Mouse (Mus musculus): ENCODE results near the gene Bbx. TPM values are rescaled to one million over a fixed set of nuclear protein-coding genes. Genes with fewer than 3 reads are reported as not detected.

The Bbx gene
- polyA plus RNA-seq, 1 experiment from 2014 or later = 28.5 TPM

- Histone ChIP-seq H3K27ac (replicated peaks; ENCODE audit: low read depth, low read length) (no peak overlapping the region), H3K27me3 (replicated peaks; ENCODE audit: control insufficient read depth, insufficient read depth, low read length) (no peaks in the 10 kb centered on the region), H3K4me3 (ENCODE audit: low read depth, low read length) (no peak overlapping the region), H3K9ac (ENCODE audit: low read depth, low read length) (no peak overlapping the region), H3K9me3 (ENCODE audit: control insufficient read depth, low read length) (no peaks in the 10 kb centered on the region), H3K4me2 (ENCODE audit: low read depth, low read length) (no peak overlapping the region), H3K4me1 (ENCODE audit: control insufficient read depth, insufficient read depth, low read length) (no peaks in the 10 kb centered on the region), H3K36me3 (ENCODE audit: control insufficient read depth, insufficient read depth, low read length) (peaks cover 31% of the 10 kb centered on the region)
- ATAC-seq (ENCODE audit: low read depth) (no peak), DNase-seq (ENCODE audit: low spot score) (no peak)
- WGBS = 94% methylated on average over 15 of the region's 15 CpGs
Measured at GRCm38 (mm10) chr16:50200214-50200613, 232.0 kb downstream of the Bbx start.

GRCm38 (mm10) chr16:50196118-50196517 is 236.1 kb downstream of the Bbx start:
- DNase-seq (ENCODE audit: low spot score) (peak; percentile 36), ATAC-seq (ENCODE audit: low read depth) (0 out of 2 replicates have a peak, but pooled peaks have one; percentile 63)
- H3K27ac ChIP-seq (replicated peaks; ENCODE audit: low read depth, low read length) = no peak overlapping the region
- H3K4me1 ChIP-seq (ENCODE audit: control insufficient read depth, insufficient read depth, low read length) = no peaks in the 10 kb centered on the region
- H3K36me3 ChIP-seq (ENCODE audit: control insufficient read depth, insufficient read depth, low read length) = peaks cover 36% of the 10 kb centered on the region
- no peak overlapping the region for H3K4me3 ChIP-seq (ENCODE audit: low read depth, low read length)
- no peaks in the 10 kb centered on the region for H3K9me3 ChIP-seq (ENCODE audit: control insufficient read depth, low read length)
- WGBS = 71% methylated on average over 4 of the region's 4 CpGs
- no peaks in the 10 kb centered on the region for H3K27me3 ChIP-seq (replicated peaks; ENCODE audit: control insufficient read depth, insufficient read depth, low read length)
- H3K9ac ChIP-seq (ENCODE audit: low read depth, low read length) = no peak overlapping the region
- no peak overlapping the region for H3K4me2 ChIP-seq (ENCODE audit: low read depth, low read length)

GRCm38 (mm10) chr16:50192626-50193025 is 239.6 kb downstream of the Bbx start:
- no peaks in the 10 kb centered on the region for H3K4me1 ChIP-seq (ENCODE audit: control insufficient read depth, insufficient read depth, low read length)
- no peak overlapping the region for H3K4me2 ChIP-seq (ENCODE audit: low read depth, low read length)
- DNase-seq (ENCODE audit: low spot score) (no peak), ATAC-seq (ENCODE audit: low read depth) (no peak)
- peaks cover 11% of the 10 kb centered on the region; the same call in 1 of the 2 replicates for H3K36me3 ChIP-seq (ENCODE audit: control insufficient read depth, insufficient read depth, low read length)
- H3K27ac ChIP-seq (replicated peaks; ENCODE audit: low read depth, low read length) = no peak overlapping the region
- H3K9ac ChIP-seq (ENCODE audit: low read depth, low read length) = no peak overlapping the region
- WGBS = 91% methylated on average over 1 of the region's 1 CpGs
- no peak overlapping the region for H3K4me3 ChIP-seq (ENCODE audit: low read depth, low read length)
- no peaks in the 10 kb centered on the region for H3K27me3 ChIP-seq (replicated peaks; ENCODE audit: control insufficient read depth, insufficient read depth, low read length)
- no peaks in the 10 kb centered on the region for H3K9me3 ChIP-seq (ENCODE audit: control insufficient read depth, low read length)

GRCm38 (mm10) chr16:50189108-50189507 is 243.1 kb downstream of the Bbx start:
- DNase-seq (ENCODE audit: low spot score) (peak; percentile 82), ATAC-seq (ENCODE audit: low read depth) (peak; percentile 84)
- Histone ChIP-seq H3K4me1 (ENCODE audit: control insufficient read depth, insufficient read depth, low read length) (peaks cover 6% of the 10 kb centered on the region; the same call in 1 of the 2 replicates), H3K27me3 (replicated peaks; ENCODE audit: control insufficient read depth, insufficient read depth, low read length) (no peaks in the 10 kb centered on the region), H3K9ac (ENCODE audit: low read depth, low read length) (no peak overlapping the region), H3K4me2 (ENCODE audit: low read depth, low read length) (no peak overlapping the region), H3K4me3 (ENCODE audit: low read depth, low read length) (no peak overlapping the region), H3K36me3 (ENCODE audit: control insufficient read depth, insufficient read depth, low read length) (peaks cover 10% of the 10 kb centered on the region; the same call in 1 of the 2 replicates), H3K27ac (replicated peaks; ENCODE audit: low read depth, low read length) (no peak overlapping the region), H3K9me3 (ENCODE audit: control insufficient read depth, low read length) (no peaks in the 10 kb centered on the region)
- WGBS = 8% methylated on average over 6 of the region's 6 CpGs

GRCm38 (mm10) chr16:50186604-50187003 is 245.6 kb downstream of the Bbx start:
- no peaks in the 10 kb centered on the region for H3K27me3 ChIP-seq (replicated peaks; ENCODE audit: control insufficient read depth, insufficient read depth, low read length)
- no peaks in the 10 kb centered on the region for H3K9me3 ChIP-seq (ENCODE audit: control insufficient read depth, low read length)
- no peak overlapping the region for H3K27ac ChIP-seq (replicated peaks; ENCODE audit: low read depth, low read length)
- no peaks in the 10 kb centered on the region for H3K36me3 ChIP-seq (ENCODE audit: control insufficient read depth, insufficient read depth, low read length)
- WGBS = 76% methylated on average over 6 of the region's 6 CpGs
- ATAC-seq (ENCODE audit: low read depth) (no peak), DNase-seq (ENCODE audit: low spot score) (no peak)
- H3K4me1 ChIP-seq (ENCODE audit: control insufficient read depth, insufficient read depth, low read length) = peaks cover 6% of the 10 kb centered on the region; the same call in 1 of the 2 replicates
- no peak overlapping the region for H3K4me3 ChIP-seq (ENCODE audit: low read depth, low read length)
- H3K9ac ChIP-seq (ENCODE audit: low read depth, low read length) = no peak overlapping the region
- H3K4me2 ChIP-seq (ENCODE audit: low read depth, low read length) = no peak overlapping the region

- DNase-seq (ENCODE audit: low spot score) = peak; percentile 85
- 15% methylated on average over 5 of the region's 5 CpGs for WGBS
- no peak overlapping the region for H3K27ac ChIP-seq (replicated peaks; ENCODE audit: low read depth, low read length)
- H3K9me3 ChIP-seq (ENCODE audit: control insufficient read depth, low read length) = no peaks in the 10 kb centered on the region
- H3K4me1 ChIP-seq (ENCODE audit: control insufficient read depth, insufficient read depth, low read length) = peaks cover 6% of the 10 kb centered on the region; the same call in 1 of the 2 replicates
- H3K27me3 ChIP-seq (replicated peaks; ENCODE audit: control insufficient read depth, insufficient read depth, low read length) = no peaks in the 10 kb centered on the region
- ATAC-seq (ENCODE audit: low read depth) = peak; percentile 83
- H3K9ac ChIP-seq (ENCODE audit: low read depth, low read length) = no peak overlapping the region
- no peak overlapping the region for H3K4me3 ChIP-seq (ENCODE audit: low read depth, low read length)
- no peak overlapping the region for H3K4me2 ChIP-seq (ENCODE audit: low read depth, low read length)
- H3K36me3 ChIP-seq (ENCODE audit: control insufficient read depth, insufficient read depth, low read length) = no peaks in the 10 kb centered on the region
Measured at GRCm38 (mm10) chr16:50185041-50185440, 247.1 kb downstream of the Bbx start.

GRCm38 (mm10) chr16:50182988-50183387 is 249.2 kb downstream of the Bbx start:
- Histone ChIP-seq H3K4me1 (ENCODE audit: control insufficient read depth, insufficient read depth, low read length) (peaks cover 6% of the 10 kb centered on the region; the same call in 1 of the 2 replicates), H3K4me3 (ENCODE audit: low read depth, low read length) (no peak overlapping the region), H3K27me3 (replicated peaks; ENCODE audit: control insufficient read depth, insufficient read depth, low read length) (no peaks in the 10 kb centered on the region), H3K4me2 (ENCODE audit: low read depth, low read length) (no peak overlapping the region), H3K9me3 (ENCODE audit: control insufficient read depth, low read length) (no peaks in the 10 kb centered on the region), H3K36me3 (ENCODE audit: control insufficient read depth, insufficient read depth, low read length) (no peaks in the 10 kb centered on the region), H3K9ac (ENCODE audit: low read depth, low read length) (no peak overlapping the region), H3K27ac (replicated peaks; ENCODE audit: low read depth, low read length) (no peak overlapping the region)
- DNase-seq (ENCODE audit: low spot score) (no peak), ATAC-seq (ENCODE audit: low read depth) (no peak)
- WGBS = 69% methylated on average over 8 of the region's 8 CpGs

- H3K9ac ChIP-seq (ENCODE audit: low read depth, low read length) = no peak overlapping the region
- H3K27ac ChIP-seq (replicated peaks; ENCODE audit: low read depth, low read length) = no peak overlapping the region
- H3K4me1 ChIP-seq (ENCODE audit: control insufficient read depth, insufficient read depth, low read length) = peaks cover 6% of the 10 kb centered on the region; the same call in 1 of the 2 replicates
- no peaks in the 10 kb centered on the region for H3K27me3 ChIP-seq (replicated peaks; ENCODE audit: control insufficient read depth, insufficient read depth, low read length)
- ATAC-seq (ENCODE audit: low read depth) (no peak), DNase-seq (ENCODE audit: low spot score) (no peak)
- no peaks in the 10 kb centered on the region for H3K9me3 ChIP-seq (ENCODE audit: control insufficient read depth, low read length)
- no peaks in the 10 kb centered on the region for H3K36me3 ChIP-seq (ENCODE audit: control insufficient read depth, insufficient read depth, low read length)
- no peak overlapping the region for H3K4me2 ChIP-seq (ENCODE audit: low read depth, low read length)
- 87% methylated on average over 10 of the region's 10 CpGs for WGBS
- H3K4me3 ChIP-seq (ENCODE audit: low read depth, low read length) = no peak overlapping the region
Measured at GRCm38 (mm10) chr16:50182561-50182960, 249.6 kb downstream of the Bbx start.

GRCm38 (mm10) chr16:50172760-50173159 is 259.4 kb downstream of the Bbx start:
- no peak overlapping the region for H3K9ac ChIP-seq (ENCODE audit: low read depth, low read length)
- no peaks in the 10 kb centered on the region for H3K4me1 ChIP-seq (ENCODE audit: control insufficient read depth, insufficient read depth, low read length)
- no peaks in the 10 kb centered on the region for H3K27me3 ChIP-seq (replicated peaks; ENCODE audit: control insufficient read depth, insufficient read depth, low read length)
- no peak overlapping the region for H3K4me2 ChIP-seq (ENCODE audit: low read depth, low read length)
- H3K36me3 ChIP-seq (ENCODE audit: control insufficient read depth, insufficient read depth, low read length) = no peaks in the 10 kb centered on the region
- DNase-seq (ENCODE audit: low spot score) (peak; percentile 31), ATAC-seq (ENCODE audit: low read depth) (peak; percentile 75; the same call in 1 of the 2 replicates)
- no peak overlapping the region for H3K4me3 ChIP-seq (ENCODE audit: low read depth, low read length)
- no peaks in the 10 kb centered on the region for H3K9me3 ChIP-seq (ENCODE audit: control insufficient read depth, low read length)
- no peak overlapping the region for H3K27ac ChIP-seq (replicated peaks; ENCODE audit: low read depth, low read length)
- WGBS = 35% methylated on average over 7 of the region's 7 CpGs
